Mouse (Mus musculus) olfactory bulb, adult 2 months (tissue): ENCODE results near the gene Gm38392.

Experiments
- CTCF ChIP-seq: fragments of 200-500 bp; IDR thresholded peaks from 2 replicates; pipeline ENCODE4 v1.5.1; 2012; ENCODE audit warnings: low read depth, mild to moderate bottlenecking, low read length, moderate library complexity; ENCODE audit not compliant: insufficient read depth
- POLR2A ChIP-seq: fragments of 200-500 bp; IDR thresholded peaks from 2 replicates; pipeline ENCODE4 v1.6.1; 2012; ENCODE audit warnings: mild to moderate bottlenecking, low read depth, low read length, moderate library complexity; ENCODE audit not compliant: insufficient read depth

DNA sequence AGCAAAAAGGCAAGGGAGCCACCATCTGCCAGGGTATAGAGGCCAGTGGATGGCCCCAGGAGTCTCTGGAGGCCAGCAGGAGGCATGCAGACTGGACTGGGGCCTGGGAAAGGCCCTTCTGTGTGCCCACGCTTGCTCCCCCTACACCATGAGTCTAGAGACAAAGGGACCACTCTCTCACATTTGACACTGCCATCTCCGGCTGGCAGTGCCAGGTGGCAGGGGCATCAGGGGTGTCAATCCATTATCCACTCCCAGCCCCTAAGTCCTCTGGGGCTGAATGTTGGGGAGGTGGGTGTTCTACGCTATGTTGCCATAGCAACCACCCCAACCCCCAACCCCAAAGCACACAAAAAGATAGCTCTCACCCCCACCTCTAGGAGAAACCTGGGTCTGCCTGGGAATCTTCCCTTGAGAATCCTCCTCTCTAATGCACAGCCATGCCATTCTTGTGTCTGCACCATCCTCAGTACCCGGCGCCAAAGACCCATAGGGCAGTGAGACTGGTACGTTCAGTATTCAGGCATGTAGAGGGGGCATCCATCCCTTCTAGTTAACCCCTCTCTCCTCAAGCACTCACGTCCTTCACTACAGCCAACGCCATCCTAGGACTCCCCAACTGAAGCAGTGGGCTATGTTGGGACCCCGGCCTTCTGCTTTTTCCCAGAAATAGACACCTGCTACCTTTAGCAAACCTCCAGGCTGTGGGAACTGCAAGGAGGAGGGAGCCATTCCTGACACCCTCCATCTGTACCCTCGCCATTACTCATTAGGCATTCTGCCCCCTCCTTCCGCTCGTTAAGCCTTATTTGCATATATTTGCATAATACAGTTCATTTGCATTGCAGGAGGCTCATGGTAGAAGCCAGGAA is 65.3 kb downstream of the Gm38392 start:
- TF ChIP-seq CTCF (no peak), POLR2A (no peak)
